Mouse (Mus musculus): ENCODE results near the gene Tmem97. TPM values are rescaled to one million over a fixed set of nuclear protein-coding genes. Genes with fewer than 3 reads are reported as not detected.
A peak's percentile ranks its signal among the peaks of the same experiment; 100 is the strongest.

The Tmem97 gene
- polyA plus RNA-seq, 1 experiment from 2014 or later: 72.0 TPM

GRCm38 (mm10) chr11:78513106-78513790, 37.3 kb downstream of the Tmem97 start:
- H3K9ac ChIP-seq (ENCODE audit: low read depth, low read length): peak overlapping the region; percentile 95
- no peak overlapping the region for H3K27ac ChIP-seq (ENCODE audit: low read depth, low read length)
- H3K36me3 ChIP-seq (ENCODE audit: control insufficient read depth, insufficient read depth, low read length): peaks cover 11% of the 10 kb centered on the region
- DNase-seq (ENCODE audit: low spot score) (no peak), ATAC-seq (ENCODE audit: low FRiP score) (no peak)
- no peaks in the 10 kb centered on the region for H3K4me1 ChIP-seq (replicated peaks; ENCODE audit: control insufficient read depth, insufficient read depth, low read length)
- no peaks in the 10 kb centered on the region for H3K27me3 ChIP-seq (ENCODE audit: control insufficient read depth, insufficient read depth, low read length)
- peak overlapping the region; percentile 94; the same call in 1 of the 2 replicates for H3K4me3 ChIP-seq (ENCODE audit: low read depth, low read length)
- 91% methylated on average over 3 of the region's 3 CpGs for WGBS
- H3K4me2 ChIP-seq (replicated peaks; ENCODE audit: low read depth, low read length): peak overlapping the region; percentile 89; the same call in 1 of the 2 replicates
- H3K9me3 ChIP-seq (ENCODE audit: control insufficient read depth, low read length): no peaks in the 10 kb centered on the region

- Histone ChIP-seq H3K9ac (ENCODE audit: low read depth, low read length) (peak within 1 kb of the TSS; percentile 95), H3K9me3 (ENCODE audit: control insufficient read depth, low read length) (no peaks in the 10 kb centered on the region), H3K27ac (ENCODE audit: low read depth, low read length) (peak within 1 kb of the TSS; percentile 74), H3K4me2 (replicated peaks; ENCODE audit: low read depth, low read length) (peak within 1 kb of the TSS; percentile 89), H3K4me3 (ENCODE audit: low read depth, low read length) (peak within 1 kb of the TSS; percentile 94), H3K36me3 (ENCODE audit: control insufficient read depth, insufficient read depth, low read length) (peaks cover 10% of the 10 kb centered on the region), H3K27me3 (ENCODE audit: control insufficient read depth, insufficient read depth, low read length) (no peaks in the 10 kb centered on the region), H3K4me1 (replicated peaks; ENCODE audit: control insufficient read depth, insufficient read depth, low read length) (no peaks in the 10 kb centered on the region)
- WGBS: 1% methylated on average over 66 of the region's 67 CpGs
- DNase-seq (ENCODE audit: low spot score) (peak; percentile 96), ATAC-seq (ENCODE audit: low FRiP score) (peak; percentile 95)
Observed at GRCm38 (mm10) chr11:78512025-78512957, 38.3 kb downstream of the Tmem97 start, which contains the start of the genes Tmem199 and Poldip2. Gene Tmem199, minus strand, starts transcription at chr11:78512172. Gene Poldip2, plus strand, starts transcription at chr11:78512193.

DNA sequence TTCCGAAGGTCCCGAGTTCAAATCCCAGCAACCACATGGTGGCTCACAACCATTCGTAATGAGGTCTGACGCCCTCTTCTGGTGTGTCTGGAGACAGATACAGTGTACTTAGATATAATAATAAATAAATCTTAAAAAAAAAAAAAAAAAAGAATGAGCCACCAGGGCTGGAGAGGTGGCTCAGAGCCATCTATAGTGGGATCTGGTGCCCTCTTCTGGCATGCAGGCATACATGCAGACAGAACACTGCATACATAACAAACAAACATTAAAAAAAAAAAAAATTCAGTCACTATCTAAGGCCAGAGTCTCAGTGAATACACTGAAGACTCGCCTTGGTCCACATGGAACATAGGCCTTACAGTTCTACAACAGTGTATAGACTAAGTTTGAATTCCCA, 41.4 kb downstream of the Tmem97 start:
- WGBS: 78% methylated on average over 5 of the region's 5 CpGs
- Histone ChIP-seq H3K9me3 (ENCODE audit: control insufficient read depth, low read length) (no peaks in the 10 kb centered on the region), H3K36me3 (ENCODE audit: control insufficient read depth, insufficient read depth, low read length) (peaks cover 7% of the 10 kb centered on the region; the same call in 1 of the 2 replicates), H3K27ac (ENCODE audit: low read depth, low read length) (no peak overlapping the region), H3K4me1 (replicated peaks; ENCODE audit: control insufficient read depth, insufficient read depth, low read length) (no peaks in the 10 kb centered on the region), H3K4me3 (ENCODE audit: low read depth, low read length) (no peak overlapping the region), H3K27me3 (ENCODE audit: control insufficient read depth, insufficient read depth, low read length) (no peaks in the 10 kb centered on the region), H3K9ac (ENCODE audit: low read depth, low read length) (no peak overlapping the region), H3K4me2 (replicated peaks; ENCODE audit: low read depth, low read length) (no peak overlapping the region)
- no peak for DNase-seq (ENCODE audit: low spot score)
- no peak for ATAC-seq (ENCODE audit: low FRiP score)

- H3K4me1 ChIP-seq (replicated peaks; ENCODE audit: control insufficient read depth, insufficient read depth, low read length): no peaks in the 10 kb centered on the region
- H3K9ac ChIP-seq (ENCODE audit: low read depth, low read length): no peak overlapping the region
- H3K27me3 ChIP-seq (ENCODE audit: control insufficient read depth, insufficient read depth, low read length): no peaks in the 10 kb centered on the region
- H3K4me2 ChIP-seq (replicated peaks; ENCODE audit: low read depth, low read length): no peak overlapping the region
- WGBS: 78% methylated on average over 3 of the region's 3 CpGs
- no peak overlapping the region for H3K27ac ChIP-seq (ENCODE audit: low read depth, low read length)
- H3K4me3 ChIP-seq (ENCODE audit: low read depth, low read length): no peak overlapping the region
- no peak for DNase-seq (ENCODE audit: low spot score)
- H3K36me3 ChIP-seq (ENCODE audit: control insufficient read depth, insufficient read depth, low read length): peaks cover 7% of the 10 kb centered on the region; the same call in 1 of the 2 replicates
- no peaks in the 10 kb centered on the region for H3K9me3 ChIP-seq (ENCODE audit: control insufficient read depth, low read length)
- ATAC-seq (ENCODE audit: low FRiP score): no peak
Observed at GRCm38 (mm10) chr11:78505430-78505829, 45.1 kb downstream of the Tmem97 start.

- no peak within 1 kb of the TSS for H3K27ac ChIP-seq (ENCODE audit: low read depth, low read length)
- no peaks in the 10 kb centered on the region for H3K9me3 ChIP-seq (ENCODE audit: control insufficient read depth, low read length)
- no peak within 1 kb of the TSS for H3K4me3 ChIP-seq (ENCODE audit: low read depth, low read length)
- no peak within 1 kb of the TSS for H3K9ac ChIP-seq (ENCODE audit: low read depth, low read length)
- 71% methylated on average over 7 of the region's 7 CpGs for WGBS
- ATAC-seq (ENCODE audit: low FRiP score) (no peak), DNase-seq (ENCODE audit: low spot score) (no peak)
- H3K4me1 ChIP-seq (replicated peaks; ENCODE audit: control insufficient read depth, insufficient read depth, low read length): no peaks in the 10 kb centered on the region
- peaks cover 4% of the 10 kb centered on the region; the same call in 1 of the 2 replicates for H3K36me3 ChIP-seq (ENCODE audit: control insufficient read depth, insufficient read depth, low read length)
- H3K4me2 ChIP-seq (replicated peaks; ENCODE audit: low read depth, low read length): no peak within 1 kb of the TSS
- H3K27me3 ChIP-seq (ENCODE audit: control insufficient read depth, insufficient read depth, low read length): no peaks in the 10 kb centered on the region
Observed at GRCm38 (mm10) chr11:78502909-78503650, 47.5 kb downstream of the Tmem97 start, which contains the start of gene Sebox. Gene Sebox, plus strand, starts transcription at chr11:78503447.

- 83% methylated on average over 20 of the region's 20 CpGs for WGBS
- Histone ChIP-seq H3K4me2 (replicated peaks; ENCODE audit: low read depth, low read length) (no peak overlapping the region), H3K9me3 (ENCODE audit: control insufficient read depth, low read length) (no peaks in the 10 kb centered on the region), H3K27me3 (ENCODE audit: control insufficient read depth, insufficient read depth, low read length) (peaks cover under 1% of the 10 kb centered on the region; the same call in 1 of the 2 replicates), H3K4me1 (replicated peaks; ENCODE audit: control insufficient read depth, insufficient read depth, low read length) (no peaks in the 10 kb centered on the region), H3K36me3 (ENCODE audit: control insufficient read depth, insufficient read depth, low read length) (no peaks in the 10 kb centered on the region), H3K27ac (ENCODE audit: low read depth, low read length) (no peak overlapping the region), H3K4me3 (ENCODE audit: low read depth, low read length) (no peak overlapping the region), H3K9ac (ENCODE audit: low read depth, low read length) (no peak overlapping the region)
- ATAC-seq (ENCODE audit: low FRiP score) (no peak), DNase-seq (ENCODE audit: low spot score) (no peak)
Observed at GRCm38 (mm10) chr11:78501529-78501928, 49.0 kb downstream of the Tmem97 start.

GRCm38 (mm10) chr11:78500623-78501202, 49.9 kb downstream of the Tmem97 start:
- ATAC-seq (ENCODE audit: low FRiP score): no peak
- no peak overlapping the region for H3K9ac ChIP-seq (ENCODE audit: low read depth, low read length)
- H3K27me3 ChIP-seq (ENCODE audit: control insufficient read depth, insufficient read depth, low read length): peaks cover 8% of the 10 kb centered on the region
- no peak overlapping the region for H3K27ac ChIP-seq (ENCODE audit: low read depth, low read length)
- H3K36me3 ChIP-seq (ENCODE audit: control insufficient read depth, insufficient read depth, low read length): no peaks in the 10 kb centered on the region
- no peaks in the 10 kb centered on the region for H3K4me1 ChIP-seq (replicated peaks; ENCODE audit: control insufficient read depth, insufficient read depth, low read length)
- DNase-seq (ENCODE audit: low spot score): no peak
- WGBS: 83% methylated on average over 9 of the region's 9 CpGs
- no peak overlapping the region for H3K4me2 ChIP-seq (replicated peaks; ENCODE audit: low read depth, low read length)
- H3K9me3 ChIP-seq (ENCODE audit: control insufficient read depth, low read length): no peaks in the 10 kb centered on the region
- no peak overlapping the region for H3K4me3 ChIP-seq (ENCODE audit: low read depth, low read length)

DNA sequence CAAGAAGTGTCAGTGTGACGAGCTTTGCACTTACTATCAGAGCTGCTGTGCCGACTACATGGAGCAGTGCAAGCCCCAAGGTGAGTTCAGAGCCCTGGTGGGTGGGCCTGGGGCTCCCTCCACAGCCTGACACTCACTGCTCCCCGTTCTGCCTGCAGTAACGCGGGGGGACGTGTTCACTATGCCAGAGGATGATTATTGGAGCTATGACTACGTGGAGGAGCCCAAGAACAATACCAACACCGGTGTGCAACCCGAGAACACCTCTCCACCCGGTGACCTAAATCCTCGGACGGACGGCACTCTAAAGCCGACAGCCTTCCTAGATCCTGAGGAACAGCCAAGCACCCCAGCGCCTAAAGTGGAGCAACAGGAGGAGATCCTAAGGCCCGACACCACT, 51.0 kb downstream of the Tmem97 start:
- Histone ChIP-seq H3K9ac (ENCODE audit: low read depth, low read length) (0 out of 2 replicates have a peak overlapping the region, but pooled peaks have one; percentile 11), H3K4me2 (replicated peaks; ENCODE audit: low read depth, low read length) (peak overlapping the region; percentile 14; the same call in 1 of the 2 replicates), H3K9me3 (ENCODE audit: control insufficient read depth, low read length) (no peaks in the 10 kb centered on the region), H3K4me3 (ENCODE audit: low read depth, low read length) (no peak overlapping the region), H3K36me3 (ENCODE audit: control insufficient read depth, insufficient read depth, low read length) (no peaks in the 10 kb centered on the region), H3K4me1 (replicated peaks; ENCODE audit: control insufficient read depth, insufficient read depth, low read length) (no peaks in the 10 kb centered on the region), H3K27me3 (ENCODE audit: control insufficient read depth, insufficient read depth, low read length) (peaks cover 10% of the 10 kb centered on the region), H3K27ac (ENCODE audit: low read depth, low read length) (no peak overlapping the region; the same call in 1 of the 2 replicates)
- no peak for ATAC-seq (ENCODE audit: low FRiP score)
- 53% methylated on average over 16 of the region's 16 CpGs for WGBS
- no peak for DNase-seq (ENCODE audit: low spot score)
